Comparison of ENCODE assay signal across 12 mouse cellular contexts in genomic region chr9:110697465-110697864, GRCm38 (mm10). TPM values are rescaled to one million over a fixed set of nuclear protein-coding genes. Genes with fewer than 3 reads are reported as not detected.
A peak's percentile ranks its signal among the peaks of the same experiment; 100 is the strongest.
DNase-seq lines count a peak whose midpoint lies in the region; ATAC-seq and TF ChIP-seq lines count a peak whose summit lies in the region.
"Had no signal": no experiment of that assay in that cellular context is flagged by ENCODE, and none has a peak within 500 bp of the region (broad histone marks: within the 10 kb centered on the region; RNA-seq: fewer than 3 reads in every experiment).

No protein-coding gene starts in this region.

- no peak overlapping the region for H3K4me2 ChIP-seq in heart, postnatal 0 days (ENCODE audit: low read depth, low read length)
- H3K4me2 ChIP-seq in lung, postnatal 0 days (replicated peaks; ENCODE audit: low read depth, low read length): no peak overlapping the region
- H3K4me2 ChIP-seq in forebrain, postnatal 0 days (ENCODE audit: low read depth): no peak overlapping the region
- H3K4me2 ChIP-seq: intestine, embryonic 15.5 days; liver, embryonic 12.5 days had no signal

- peaks cover 15% of the 10 kb centered on the region for H3K4me1 ChIP-seq in heart, postnatal 0 days (ENCODE audit: control insufficient read depth, insufficient read depth)
- H3K4me1 ChIP-seq in lung, postnatal 0 days (ENCODE audit: insufficient read depth, low read depth, low read length): no peaks in the 10 kb centered on the region
- no peaks in the 10 kb centered on the region for H3K4me1 ChIP-seq in forebrain, postnatal 0 days (ENCODE audit: insufficient read depth)

- no peak overlapping the region for H3K9ac ChIP-seq in heart, postnatal 0 days (replicated peaks; ENCODE audit: low read depth, low read length)
- no peak overlapping the region for H3K9ac ChIP-seq in lung, postnatal 0 days (replicated peaks; ENCODE audit: low read depth)
- no peak overlapping the region for H3K9ac ChIP-seq in forebrain, postnatal 0 days
- H3K9ac ChIP-seq: intestine, embryonic 15.5 days; liver, embryonic 12.5 days had no signal

- peaks cover 28% of the 10 kb centered on the region for H3K36me3 ChIP-seq in heart, postnatal 0 days (replicated peaks; ENCODE audit: control insufficient read depth, insufficient read depth, low read length)
- no peaks in the 10 kb centered on the region; the same call in 1 of the 2 replicates for H3K36me3 ChIP-seq in lung, postnatal 0 days (ENCODE audit: insufficient read depth, low read length)
- H3K36me3 ChIP-seq in forebrain, postnatal 0 days (ENCODE audit: insufficient read depth): peaks cover 16% of the 10 kb centered on the region; the same call in 1 of the 2 replicates
- H3K36me3 ChIP-seq: intestine, embryonic 15.5 days had no signal

- DNase-seq in adrenal gland, postnatal 14 days: peak; percentile 49
- DNase-seq in adrenal gland, adult 2 months: no peak
- no peak for DNase-seq in heart, postnatal 0 days (ENCODE audit: low spot score)
- DNase-seq in heart, adult 9 months (ENCODE audit: low spot score in 2 of 2): no peak
- peak; percentile 45 for DNase-seq in lung, postnatal 0 days (ENCODE audit: low spot score)
- DNase-seq in lung, postnatal 4 days: no peak
- DNase-seq in forebrain, postnatal 0 days: no peak
- DNase-seq: lung, postnatal 36 days; midbrain, embryonic 14.5 days had no signal

- TF ChIP-seq CTCF in heart, postnatal 0 days (IDR thresholded peaks at IDR 0.05; ENCODE audit: low read depth): no peak
- TF ChIP-seq CTCF in lung, postnatal 0 days (IDR thresholded peaks at IDR 0.05): no peak
- TF ChIP-seq CTCF in forebrain, postnatal 0 days (IDR thresholded peaks at IDR 0.05; ENCODE audit: low read depth): no peak

- H3K27me3 ChIP-seq in heart, postnatal 0 days (ENCODE audit: control insufficient read depth, insufficient read depth, low read length): no peaks in the 10 kb centered on the region
- no peaks in the 10 kb centered on the region for H3K27me3 ChIP-seq in lung, postnatal 0 days (replicated peaks; ENCODE audit: insufficient read depth, low read length)
- no peaks in the 10 kb centered on the region for H3K27me3 ChIP-seq in forebrain, postnatal 0 days (ENCODE audit: insufficient read depth, low read length)
- H3K27me3 ChIP-seq: intestine, embryonic 15.5 days; liver, embryonic 12.5 days had no signal

- H3K4me3 ChIP-seq in heart, postnatal 0 days (ENCODE audit: low read depth, low read length): no peak overlapping the region
- no peak overlapping the region for H3K4me3 ChIP-seq in lung, postnatal 0 days (ENCODE audit: low read depth, low read length)
- H3K4me3 ChIP-seq in forebrain, postnatal 0 days (ENCODE audit: low read depth, low read length): no peak overlapping the region
- H3K4me3 ChIP-seq: intestine, embryonic 15.5 days; liver, embryonic 12.5 days had no signal

- no peak for TF ChIP-seq EP300 in heart, postnatal 0 days (IDR thresholded peaks at IDR 0.05; ENCODE audit: low read depth)
- 0 out of 2 replicates have a peak, but pooled peaks have one; percentile 18 for TF ChIP-seq EP300 in lung, postnatal 0 days (IDR thresholded peaks at IDR 0.05)

- WGBS in heart, postnatal 0 days: 60% methylated on average over 3 of the region's 3 CpGs
- 65% methylated on average over 3 of the region's 3 CpGs for WGBS in lung, postnatal 0 days
- 66% methylated on average over 3 of the region's 3 CpGs for WGBS in forebrain, postnatal 0 days

- ATAC-seq in heart, postnatal 0 days (ENCODE audit: insufficient read depth, low read depth): peak; percentile 57
- peak; percentile 70 for ATAC-seq in lung, postnatal 0 days
- no peak for ATAC-seq in forebrain, postnatal 0 days
- ATAC-seq in erythroid progenitor cell, adult 5-6 weeks (replicated peaks; ENCODE audit: low FRiP score, poor library complexity, severe bottlenecking): no peak
- ATAC-seq: intestine, embryonic 15.5 days; liver, embryonic 12.5 days had no signal

- H3K27ac ChIP-seq in heart, postnatal 0 days (ENCODE audit: low read depth): no peak overlapping the region
- H3K27ac ChIP-seq in lung, postnatal 0 days (ENCODE audit: low read length): peak overlapping the region; percentile 65
- H3K27ac ChIP-seq in forebrain, postnatal 0 days (ENCODE audit: low read depth, low read length): no peak overlapping the region
- H3K27ac ChIP-seq: intestine, embryonic 15.5 days; liver, embryonic 12.5 days had no signal

- no peaks in the 10 kb centered on the region for H3K9me3 ChIP-seq in heart, postnatal 0 days (replicated peaks; ENCODE audit: control insufficient read depth, low read length)
- H3K9me3 ChIP-seq in lung, postnatal 0 days (ENCODE audit: low read length): no peaks in the 10 kb centered on the region
- no peaks in the 10 kb centered on the region for H3K9me3 ChIP-seq in forebrain, postnatal 0 days (ENCODE audit: low read length)
- H3K9me3 ChIP-seq: intestine, embryonic 15.5 days; liver, embryonic 12.5 days had no signal

RNA-seq across cellular contexts. Expression of gene Ccdc12, which starts 41.2 kb away (rescaled TPM):
- total RNA-seq in adrenal gland, postnatal 14 days (2021): 60.4 and 79.3 TPM in 2 replicates
- total RNA-seq in adrenal gland, adult 2 months (2021): 10 to 100 TPM; 51.6 to 71.6 TPM
- 38.4 and 45.5 TPM in 2 replicates for polyA plus RNA-seq in adrenal gland, adult 2 months (2012; rRNA removed)
- 52.9 and 95.9 TPM in 2 replicates for total RNA-seq in heart, postnatal 0 days (2014; rRNA removed; ENCODE audit: low replicate concordance)
- 134 and 143 TPM in 2 replicates for polyA plus RNA-seq in heart, postnatal 0 days (2015; fragmentation: Nextera tagmentation; extraction: Ambion mirVana)
- 180 and 200 TPM in 2 replicates for polyA plus RNA-seq in lung, postnatal 0 days (2015; fragmentation: Nextera tagmentation; extraction: Ambion mirVana)
- 38.4 and 48.4 TPM in 2 replicates for total RNA-seq in forebrain, postnatal 0 days (2014; rRNA removed)
- 103 and 104 TPM in 2 replicates for polyA plus RNA-seq in forebrain, postnatal 0 days (2015; fragmentation: Nextera tagmentation; extraction: Ambion mirVana)
- total RNA-seq in erythroid progenitor cell, adult 5-6 weeks (2015; ENCODE audit: low replicate concordance): 59.8 and 67.1 TPM in 2 replicates
- total RNA-seq in erythroid progenitor cell, adult 5-6 weeks (2017; ENCODE audit: low replicate concordance): 32.8 and 34.5 TPM in 2 replicates

RNA-seq across cellular contexts. Expression of gene Nbeal2, which starts 43.5 kb away (rescaled TPM):
- total RNA-seq in adrenal gland, postnatal 14 days (2021): 9.1 and 15.4 TPM in 2 replicates
- total RNA-seq in adrenal gland, adult 2 months (2021): 1 to 10 TPM; 5.5 to 7.1 TPM
- polyA plus RNA-seq in adrenal gland, adult 2 months (2012; rRNA removed): 22.5 and 30.8 TPM in 2 replicates
- 11.5 and 12.9 TPM in 2 replicates for total RNA-seq in heart, postnatal 0 days (2014; rRNA removed; ENCODE audit: low replicate concordance)
- 1.2 and 1.6 TPM in 2 replicates for polyA plus RNA-seq in heart, postnatal 0 days (2015; fragmentation: Nextera tagmentation; extraction: Ambion mirVana)
- 6.2 and 6.6 TPM in 2 replicates for polyA plus RNA-seq in lung, postnatal 0 days (2015; fragmentation: Nextera tagmentation; extraction: Ambion mirVana)
- 6.1 and 17.6 TPM in 2 replicates for total RNA-seq in forebrain, postnatal 0 days (2014; rRNA removed)
- 1.1 and 2.0 TPM in 2 replicates for polyA plus RNA-seq in forebrain, postnatal 0 days (2015; fragmentation: Nextera tagmentation; extraction: Ambion mirVana)
- total RNA-seq in erythroid progenitor cell, adult 5-6 weeks (2015; ENCODE audit: low replicate concordance): 9.4 and 16.3 TPM in 2 replicates
- 1.4 and 10.1 TPM in 2 replicates for total RNA-seq in erythroid progenitor cell, adult 5-6 weeks (2017; ENCODE audit: low replicate concordance)

RNA-seq across cellular contexts. Expression of gene Myl3, which starts 44.2 kb away (rescaled TPM):
- 0.37 TPM in 1 of 2 replicates, not detected in the other for total RNA-seq in adrenal gland, postnatal 14 days (2021)
- total RNA-seq in adrenal gland, adult 2 months (2021): under 1 TPM in 1 of 2 experiments, not detected in 1; 0.66 TPM
- 0.22 TPM in 1 of 2 replicates, not detected in the other for polyA plus RNA-seq in adrenal gland, adult 2 months (2012; rRNA removed)
- total RNA-seq in heart, postnatal 0 days (2014; rRNA removed; ENCODE audit: low replicate concordance): 7,206 and 8,752 TPM in 2 replicates
- polyA plus RNA-seq in heart, postnatal 0 days (2015; fragmentation: Nextera tagmentation; extraction: Ambion mirVana): 7,883 and 7,975 TPM in 2 replicates
- polyA plus RNA-seq in lung, postnatal 0 days (2015; fragmentation: Nextera tagmentation; extraction: Ambion mirVana): 10.4 and 13.8 TPM in 2 replicates
- total RNA-seq in forebrain, postnatal 0 days (2014; rRNA removed): 0.69 and 0.76 TPM in 2 replicates
- 0.99 and 1.1 TPM in 2 replicates for polyA plus RNA-seq in forebrain, postnatal 0 days (2015; fragmentation: Nextera tagmentation; extraction: Ambion mirVana)
- not detected in 2 replicates for total RNA-seq in erythroid progenitor cell, adult 5-6 weeks (2015; ENCODE audit: low replicate concordance)
- not detected in 2 replicates for total RNA-seq in erythroid progenitor cell, adult 5-6 weeks (2017; ENCODE audit: low replicate concordance)

RNA-seq across cellular contexts. Expression of gene Pth1r, which starts 49.5 kb away (rescaled TPM):
- total RNA-seq in adrenal gland, postnatal 14 days (2021): 6.9 and 9.0 TPM in 2 replicates
- 10 to 100 TPM; 14.7 to 16.3 TPM for total RNA-seq in adrenal gland, adult 2 months (2021)
- 37.8 and 51.4 TPM in 2 replicates for polyA plus RNA-seq in adrenal gland, adult 2 months (2012; rRNA removed)
- 34.2 and 41.8 TPM in 2 replicates for total RNA-seq in heart, postnatal 0 days (2014; rRNA removed; ENCODE audit: low replicate concordance)
- 11.4 and 12.0 TPM in 2 replicates for polyA plus RNA-seq in heart, postnatal 0 days (2015; fragmentation: Nextera tagmentation; extraction: Ambion mirVana)
- 19.4 and 24.4 TPM in 2 replicates for polyA plus RNA-seq in lung, postnatal 0 days (2015; fragmentation: Nextera tagmentation; extraction: Ambion mirVana)
- 11.4 and 14.2 TPM in 2 replicates for total RNA-seq in forebrain, postnatal 0 days (2014; rRNA removed)
- 7.8 and 8.7 TPM in 2 replicates for polyA plus RNA-seq in forebrain, postnatal 0 days (2015; fragmentation: Nextera tagmentation; extraction: Ambion mirVana)
- 1.3 TPM in 1 of 2 replicates, not detected in the other for total RNA-seq in erythroid progenitor cell, adult 5-6 weeks (2015; ENCODE audit: low replicate concordance)
- total RNA-seq in erythroid progenitor cell, adult 5-6 weeks (2017; ENCODE audit: low replicate concordance): 0.77 TPM in 1 of 2 replicates, not detected in the other

Comparison
In these comparisons a context has a peak if more than half of its experiments do, and no peak if none do; other contexts are left out.
1. DNase-seq: peak in adrenal gland, postnatal 14 days (single experiment) and lung, postnatal 0 days (single experiment); none in adrenal gland, adult 2 months (single experiment), heart, postnatal 0 days (single experiment), heart, adult 9 months (0 of 2), lung, postnatal 4 days (0 of 2) and forebrain, postnatal 0 days (single experiment).
2. ATAC-seq: peak in heart, postnatal 0 days (single experiment) and lung, postnatal 0 days (single experiment); none in forebrain, postnatal 0 days (single experiment) and erythroid progenitor cell, adult 5-6 weeks (single experiment).
3. RNA of gene Myl3, which starts 44.2 kb away (total RNA-seq): 7,206 to 8,752 TPM in heart, postnatal 0 days; 0.69 to 0.76 TPM in forebrain, postnatal 0 days, 0.66 TPM in adrenal gland, adult 2 months, 0.37 TPM in adrenal gland, postnatal 14 days and not detected in erythroid progenitor cell, adult 5-6 weeks; every median in the first group is over 1,000 times any median in the second.